Mouse (Mus musculus) MEL (cell line): ENCODE measurements around the gene Gpr156. TPM values are rescaled to one million over a fixed set of nuclear protein-coding genes. Genes with fewer than 3 reads are reported as not detected.

ENCODE experiments used
- DNase-seq: peaks from one replicate; pipeline ENCODE4 v3.0.0; 2011; ENCODE audit warnings: low read depth, low spot score
- H3K27ac ChIP-seq: 2 replicates; pipeline ENCODE4 v1.5.1; 2012; ENCODE audit warnings: low read depth, mild to moderate bottlenecking, control low read depth, low read length, moderate library complexity; ENCODE audit not compliant: control insufficient read depth
- H3K27me3 ChIP-seq, 2 experiments: fragments of 150-350 bp in 1 of 2; sonication (generic) in 1 of 2; 2 replicates each; pipeline ENCODE4 v1.6.1; 2012; ENCODE audit warnings: low read length in 2 of 2, mild to moderate bottlenecking in 2 of 2, improper control_type of control experiment in 1 of 2, moderate library complexity in 1 of 2; ENCODE audit not compliant: insufficient read depth in 2 of 2, control insufficient read depth in 1 of 2
- H3K36me3 ChIP-seq, 2 experiments: 2 replicates each; pipeline ENCODE4 v1.6.1; 2012 to 2014; ENCODE audit warnings: low read length in 2 of 2, improper control_type of control experiment in 1 of 2, inconsistent platforms in 1 of 2, mild to moderate bottlenecking in 1 of 2; ENCODE audit not compliant: insufficient read depth in 2 of 2, control insufficient read depth in 1 of 2
- H3K4me1 ChIP-seq, 2 experiments: fragments of 150-350 bp in 1 of 2; sonication (generic) in 1 of 2; 2 replicates each; pipeline ENCODE4 v1.6.1; 2012; ENCODE audit warnings: low read length in 2 of 2, improper control_type of control experiment in 1 of 2, mild to moderate bottlenecking in 1 of 2; ENCODE audit not compliant: insufficient read depth in 2 of 2, control insufficient read depth in 1 of 2
- H3K4me3 ChIP-seq, 2 experiments: fragments of 150-350 bp in 1 of 2; sonication (generic) in 1 of 2; 2 replicates each; pipeline ENCODE4 v1.5.1; 2012; ENCODE audit warnings: low read depth in 2 of 2, low read length in 2 of 2, mild to moderate bottlenecking in 2 of 2, moderate library complexity in 2 of 2, control low read depth in 1 of 2, improper control_type of control experiment in 1 of 2; ENCODE audit not compliant: control insufficient read depth in 1 of 2, insufficient read depth in 1 of 2
- H3K79me2 ChIP-seq: 2 replicates; pipeline ENCODE4 v1.6.1; 2012; ENCODE audit warnings: mild to moderate bottlenecking, low read length, moderate library complexity; ENCODE audit not compliant: control insufficient read depth, poor library complexity, insufficient read depth
- H3K9ac ChIP-seq: 2 replicates; pipeline ENCODE4 v1.6.1; 2012; ENCODE audit warnings: low read depth, mild to moderate bottlenecking, control low read depth, low read length, moderate library complexity; ENCODE audit not compliant: control insufficient read depth, poor library complexity, severe bottlenecking
- H3K9me3 ChIP-seq: fragments of 150-350 bp; sonication (generic); replicated peaks from 2 replicates; pipeline ENCODE4 v1.6.1; 2012; ENCODE audit warnings: mild to moderate bottlenecking, low read length, improper control_type of control experiment, moderate library complexity; ENCODE audit not compliant: insufficient read depth
- CHD2 ChIP-seq: IDR thresholded peaks from 2 replicates; pipeline ENCODE4 v1.6.1; 2011; ENCODE audit warnings: low read length, improper control_type of control experiment
- E2F4 ChIP-seq: IDR thresholded peaks from 2 replicates; pipeline ENCODE4 v1.6.1; 2011; ENCODE audit warnings: low read depth, low read length, improper control_type of control experiment, borderline replicate concordance
- ELF1 ChIP-seq: IDR thresholded peaks from 2 replicates; pipeline ENCODE4 v1.6.1; 2014; ENCODE audit warnings: low read depth, mild to moderate bottlenecking, inconsistent platforms, low read length, improper control_type of control experiment, moderate library complexity
- EP300 ChIP-seq, 2 experiments: IDR thresholded peaks; 2 replicates each; pipeline ENCODE4 v1.6.1; 2011; ENCODE audit warnings: improper control_type of control experiment in 2 of 2, low read length in 2 of 2, low read depth in 1 of 2, mild to moderate bottlenecking in 1 of 2
- ETS1 ChIP-seq: IDR thresholded peaks from 2 replicates; pipeline ENCODE4 v1.6.1; 2012; ENCODE audit warnings: low read depth, mild to moderate bottlenecking, inconsistent platforms, low read length, improper control_type of control experiment, moderate library complexity
- GATA1 ChIP-seq: IDR thresholded peaks from 2 replicates; pipeline ENCODE4 v1.6.1; 2011; ENCODE audit warnings: low read depth, low read length, improper control_type of control experiment
- JUND ChIP-seq: IDR thresholded peaks from 2 replicates; pipeline ENCODE4 v1.6.1; 2011; ENCODE audit warnings: low read depth, mild to moderate bottlenecking, improper control_type of control experiment, low read length
- KAT2A ChIP-seq: conservative IDR thresholded peaks from 2 replicates; pipeline ENCODE4 v1.6.1; 2012; ENCODE audit warnings: low read depth, low read length, improper control_type of control experiment, inconsistent platforms
- MAFK ChIP-seq: IDR thresholded peaks from 2 replicates; pipeline ENCODE4 v1.6.1; 2011; ENCODE audit warnings: low read depth, mild to moderate bottlenecking, low read length, improper control_type of control experiment, borderline replicate concordance
- MEF2A ChIP-seq: IDR thresholded peaks from 2 replicates; pipeline ENCODE4 v1.6.1; 2014; ENCODE audit warnings: low read depth, mild to moderate bottlenecking, inconsistent platforms, low read length, improper control_type of control experiment; ENCODE audit not compliant: poor library complexity, insufficient replicate concordance, severe bottlenecking; ENCODE audit errors: extremely low read depth
- MYB ChIP-seq: IDR thresholded peaks from 2 replicates; pipeline ENCODE4 v1.6.1; 2011; ENCODE audit warnings: mild to moderate bottlenecking, low read depth, low read length, improper control_type of control experiment
- NRF1 ChIP-seq: IDR thresholded peaks from 2 replicates; pipeline ENCODE4 v1.6.1; 2014; ENCODE audit warnings: low read depth, mild to moderate bottlenecking, inconsistent platforms, low read length, improper control_type of control experiment, moderate library complexity; ENCODE audit not compliant: poor library complexity, insufficient read depth, severe bottlenecking
- POLR2AphosphoS2 ChIP-seq: IDR thresholded peaks from 2 replicates; pipeline ENCODE4 v1.6.1; 2011; ENCODE audit warnings: low read length, improper control_type of control experiment
- POLR2AphosphoS5 ChIP-seq: IDR thresholded peaks from 2 replicates; pipeline ENCODE4 v1.6.1; 2012; ENCODE audit warnings: low read depth, borderline replicate concordance, mild to moderate bottlenecking, inconsistent platforms, low read length, moderate library complexity, mixed read lengths
- RCOR1 ChIP-seq: IDR thresholded peaks from 2 replicates; pipeline ENCODE4 v1.6.1; 2012; ENCODE audit warnings: low read depth, mild to moderate bottlenecking, inconsistent platforms, low read length, improper control_type of control experiment
- SMC3 ChIP-seq: IDR thresholded peaks from 2 replicates; pipeline ENCODE4 v1.6.1; 2011; ENCODE audit warnings: low read depth, low read length, improper control_type of control experiment
- TBP ChIP-seq: IDR thresholded peaks from 2 replicates; pipeline ENCODE4 v1.8.0; 2011; ENCODE audit warnings: low read depth, low read length, improper control_type of control experiment
- TCF12 ChIP-seq: IDR thresholded peaks from 2 replicates; pipeline ENCODE4 v1.6.1; 2014; ENCODE audit warnings: low read depth, mild to moderate bottlenecking, inconsistent platforms, low read length, improper control_type of control experiment, moderate library complexity
- UBTF ChIP-seq: IDR thresholded peaks from 2 replicates; pipeline ENCODE4 v1.6.1; 2012; ENCODE audit warnings: low read depth, mild to moderate bottlenecking, inconsistent platforms, low read length, improper control_type of control experiment, moderate library complexity, borderline replicate concordance; ENCODE audit not compliant: insufficient read depth
- USF2 ChIP-seq, 2 experiments: IDR thresholded peaks; 2 replicates each; pipeline ENCODE4 v1.6.1; 2011 to 2012; ENCODE audit warnings: improper control_type of control experiment in 2 of 2, low read length in 2 of 2, borderline replicate concordance in 1 of 2, inconsistent platforms in 1 of 2, low read depth in 1 of 2, mild to moderate bottlenecking in 1 of 2; ENCODE audit not compliant: insufficient read depth in 1 of 2
- ZC3H11A ChIP-seq: IDR thresholded peaks from 2 replicates; pipeline ENCODE4 v1.6.1; 2012; ENCODE audit warnings: low read depth, mild to moderate bottlenecking, inconsistent platforms, low read length, improper control_type of control experiment
- ZKSCAN1 ChIP-seq: IDR thresholded peaks from 2 replicates; pipeline ENCODE4 v1.6.1; 2012; ENCODE audit warnings: low read depth, mild to moderate bottlenecking, inconsistent platforms, low read length, improper control_type of control experiment, moderate library complexity
- ZMIZ1 ChIP-seq: IDR thresholded peaks from 2 replicates; pipeline ENCODE4 v1.6.1; 2012; ENCODE audit warnings: low read depth, mild to moderate bottlenecking, inconsistent platforms, low read length, improper control_type of control experiment, moderate library complexity
- ZNF384 ChIP-seq: IDR thresholded peaks from 2 replicates; pipeline ENCODE4 v1.6.1; 2012; ENCODE audit warnings: low read depth, mild to moderate bottlenecking, inconsistent platforms, low read length, improper control_type of control experiment
- polyA plus RNA-seq, 2 experiments: library from polyadenylated mRNA; stranded (reverse) in 1 of 2; unstranded in 1 of 2; fragments of >175 nt in 1 of 2; fragments of >200 nt in 1 of 2; gene quantifications; 2 replicates each; pipeline versions ENCODE4 v1.2.1 to v1.2.4; 2012; ENCODE audit warnings: low replicate concordance in 2 of 2, low read depth in 1 of 2; ENCODE audit not compliant: insufficient read length in 2 of 2, insufficient read depth in 1 of 2, missing spikeins in 1 of 2
- total RNA-seq: library from RNA; depleted of rRNA; stranded (reverse); fragments of 300-350 nt; gene quantifications from 2 replicates; pipeline ENCODE4 v1.2.3, GENCODE M21; 2012

Gpr156 gene
- total and polyA plus RNA-seq, 3 experiments: not detected

GRCm38 (mm10) chr16:38004486-38005020 is 88.3 kb downstream of the Gpr156 start:
- no peak for DNase-seq
- Histone ChIP-seq H3K9me3 (no peaks in the 10 kb centered on the region), H3K27ac (no peak overlapping the region), H3K4me1 (no peaks in the 10 kb centered on the region), H3K9ac (no peak overlapping the region), H3K79me2 (no peaks in the 10 kb centered on the region), H3K36me3 (no peaks in the 10 kb centered on the region), H3K4me3 (no peak overlapping the region), H3K27me3 (peaks cover 0 to 8% of the 10 kb centered on the region in 2 experiments; a peak in 2 of 4 replicates)
- no peak for TF ChIP-seq ZC3H11A
- no peak for TF ChIP-seq TBP
- TF ChIP-seq EP300 (IDR thresholded peaks at IDR 0.05; ENCODE audit: low read depth in 1 of 2, low read length in 2 of 2): no peak
- TF ChIP-seq POLR2AphosphoS2: no peak
- no peak for TF ChIP-seq ELF1
- TF ChIP-seq ETS1: no peak
- no peak for TF ChIP-seq GATA1
- TF ChIP-seq ZKSCAN1: no peak
- TF ChIP-seq MAFK: no peak
- TF ChIP-seq MYB: no peak

GRCm38 (mm10) chr16:38005471-38005870 is 89.2 kb downstream of the Gpr156 start:
- Histone ChIP-seq H3K4me1 (no peaks in the 10 kb centered on the region), H3K9ac (no peak overlapping the region), H3K4me3 (no peak overlapping the region)
- no peak for DNase-seq
- no peak for TF ChIP-seq ZNF384
- TF ChIP-seq USF2 (IDR thresholded peaks at IDR 0.05; ENCODE audit: borderline replicate concordance in 1 of 2, insufficient read depth in 1 of 2, low read depth in 1 of 2, low read length in 2 of 2): no peak
- TF ChIP-seq KAT2A: no peak
- TF ChIP-seq E2F4: no peak
- no peak for TF ChIP-seq TBP
- no peak for TF ChIP-seq MAFK
- TF ChIP-seq JUND: no peak
- TF ChIP-seq ELF1: no peak
- no peak for TF ChIP-seq EP300 (IDR thresholded peaks at IDR 0.05; ENCODE audit: low read depth in 1 of 2, low read length in 2 of 2)
- no peak for TF ChIP-seq ZKSCAN1
- TF ChIP-seq TCF12: no peak
- no peak for TF ChIP-seq UBTF
- no peak for TF ChIP-seq RCOR1
- TF ChIP-seq ZMIZ1: no peak
- TF ChIP-seq NRF1: no peak
- no peak for TF ChIP-seq POLR2AphosphoS5
- TF ChIP-seq SMC3: no peak
- TF ChIP-seq CHD2: no peak
- no peak for TF ChIP-seq MEF2A
- TF ChIP-seq, all 39 proteins: peak for 0
- Histone ChIP-seq H3K36me3 (no peaks in the 10 kb centered on the region), H3K27ac (no peak overlapping the region), H3K27me3 (peaks cover 0 to 5% of the 10 kb centered on the region in 2 experiments; a peak in 2 of 4 replicates), H3K9me3 (no peaks in the 10 kb centered on the region), H3K79me2 (no peaks in the 10 kb centered on the region)
